Mouse (Mus musculus) lung, adult 18-20 months (tissue): Measurements from ENCODE around the gene Bbc3.
"Not testable (repeated sequence)": the region's sequence is repeated elsewhere in the genome, so short reads cannot be mapped to it uniquely, and the experiment has no call there.

Experiments used
- DNase-seq, 2 experiments: peaks; one replicate each; pipeline ENCODE4 v3.0.0; 2022; ENCODE audit warnings: mixed read lengths in 2 of 2

Bbc3 gene

GRCm38 (mm10) chr7:16294837-16295236 is 13.4 kb upstream of the Bbc3 start:
- DNase-seq = peak; percentile 95 to 96

DNA sequence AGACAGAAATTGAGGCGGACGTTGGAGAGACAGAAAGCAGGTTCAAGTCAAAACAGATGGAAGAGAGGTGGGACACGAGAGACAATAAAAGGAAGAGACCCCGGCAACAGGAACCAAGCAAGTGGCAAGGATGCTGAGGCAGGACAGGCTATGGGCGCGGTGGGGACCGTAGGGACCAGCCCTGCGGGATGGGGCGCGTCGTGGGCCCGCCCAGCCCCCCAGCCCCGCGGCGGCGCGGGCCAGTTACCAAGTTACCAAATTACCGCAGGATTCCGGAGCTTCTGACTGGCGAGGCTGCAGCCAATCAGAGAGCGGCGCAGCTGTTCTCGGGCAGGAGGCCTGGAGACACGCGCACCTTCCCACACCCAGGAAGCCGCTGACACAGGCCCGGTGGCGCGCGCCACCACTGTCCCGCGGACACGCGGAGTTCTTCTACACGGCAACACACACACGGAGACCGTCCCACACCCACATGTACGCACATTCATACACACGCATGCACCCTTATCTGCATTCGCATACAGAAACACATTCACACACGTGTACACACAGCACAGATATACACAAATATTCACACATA is 12.8 kb upstream of the Bbc3 start:
- DNase-seq = peak; percentile 91 to 92

DNA sequence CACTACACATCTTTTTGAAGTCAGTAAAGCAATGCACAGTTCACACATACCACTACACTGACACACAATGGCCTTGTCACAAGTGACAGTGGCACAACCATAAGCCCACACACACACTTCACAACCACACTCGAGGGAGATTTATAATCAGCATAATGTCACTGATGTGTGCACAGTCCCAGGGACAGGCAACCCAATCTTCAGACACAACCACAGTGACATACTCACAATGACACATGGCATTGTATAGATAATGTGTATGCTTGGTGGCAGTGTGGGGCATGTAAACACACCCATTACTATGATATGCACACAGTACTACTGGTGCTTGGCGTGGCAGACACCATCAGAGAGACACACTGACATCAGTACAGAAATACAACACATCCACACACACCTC is 12.0 kb upstream of the Bbc3 start:
- DNase-seq = no peak

DNA sequence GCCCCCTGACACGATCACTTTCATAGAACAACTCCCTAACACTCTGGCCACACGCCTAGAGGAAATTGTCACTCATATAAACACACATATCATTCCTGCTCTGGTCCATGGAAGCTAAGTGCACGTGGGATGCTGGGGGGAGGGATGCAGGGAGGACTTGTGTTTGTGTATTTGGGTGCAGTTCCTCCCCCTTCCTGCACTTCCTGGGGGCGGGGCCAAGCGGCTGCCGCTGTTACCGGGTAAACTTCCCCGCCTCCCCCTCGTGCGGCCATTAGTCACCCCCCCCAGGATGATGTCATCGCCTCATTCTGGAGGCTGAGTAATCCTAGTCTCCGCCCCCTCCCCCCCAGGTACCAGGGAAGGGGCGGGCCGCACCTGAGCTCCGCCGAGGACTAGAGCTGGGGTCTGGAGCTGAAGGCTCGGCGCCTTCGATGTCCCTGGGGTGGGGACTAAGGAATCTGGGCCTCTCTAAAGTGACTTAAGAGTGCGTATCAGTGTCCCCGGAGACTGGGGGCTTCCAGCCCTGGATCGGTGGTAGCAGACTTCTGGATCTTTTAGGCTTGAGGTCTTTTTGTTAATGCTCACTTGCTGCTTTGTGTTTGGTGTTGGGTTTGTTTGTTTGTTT is 11.3 kb upstream of the Bbc3 start:
- peak; percentile 93 to 96 for DNase-seq

- no peak for DNase-seq
Observed at GRCm38 (mm10) chr7:16297616-16298015, 10.6 kb upstream of the Bbc3 start.

DNA sequence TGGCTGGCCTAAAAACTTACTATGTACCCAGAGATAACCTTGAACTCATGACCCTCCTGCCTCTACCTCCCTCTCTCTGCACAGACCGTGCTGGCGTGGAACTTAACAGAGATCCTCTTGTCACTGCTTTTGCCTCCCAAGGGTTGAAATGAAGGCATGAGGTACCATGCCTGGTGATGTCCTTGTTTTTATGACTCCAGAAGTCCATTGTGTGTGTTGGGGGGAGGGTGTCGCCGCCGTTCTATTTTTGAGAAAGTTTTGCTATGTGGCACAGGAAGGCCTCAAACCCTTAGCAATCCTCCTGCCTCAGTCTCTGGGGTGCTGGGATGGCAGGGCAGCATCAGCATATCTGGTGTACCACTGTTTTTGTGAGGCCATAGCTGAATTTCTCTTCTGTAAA is 9.3 kb upstream of the Bbc3 start:
- DNase-seq = no peak

GRCm38 (mm10) chr7:16299419-16300035 is 8.7 kb upstream of the Bbc3 start:
- DNase-seq = peak; percentile 92 to 95

GRCm38 (mm10) chr7:16307141-16307540 is 1.1 kb upstream of the Bbc3 start:
- DNase-seq = not testable (repeated sequence)

GRCm38 (mm10) chr7:16308555-16309317 is 543 bp downstream of the Bbc3 start:
- peak in 1 of 2 experiments; percentile 40 for DNase-seq

- DNase-seq = peak; percentile 92 to 95
Observed at GRCm38 (mm10) chr7:16309318-16310019, 1.3 kb downstream of the Bbc3 start.

DNA sequence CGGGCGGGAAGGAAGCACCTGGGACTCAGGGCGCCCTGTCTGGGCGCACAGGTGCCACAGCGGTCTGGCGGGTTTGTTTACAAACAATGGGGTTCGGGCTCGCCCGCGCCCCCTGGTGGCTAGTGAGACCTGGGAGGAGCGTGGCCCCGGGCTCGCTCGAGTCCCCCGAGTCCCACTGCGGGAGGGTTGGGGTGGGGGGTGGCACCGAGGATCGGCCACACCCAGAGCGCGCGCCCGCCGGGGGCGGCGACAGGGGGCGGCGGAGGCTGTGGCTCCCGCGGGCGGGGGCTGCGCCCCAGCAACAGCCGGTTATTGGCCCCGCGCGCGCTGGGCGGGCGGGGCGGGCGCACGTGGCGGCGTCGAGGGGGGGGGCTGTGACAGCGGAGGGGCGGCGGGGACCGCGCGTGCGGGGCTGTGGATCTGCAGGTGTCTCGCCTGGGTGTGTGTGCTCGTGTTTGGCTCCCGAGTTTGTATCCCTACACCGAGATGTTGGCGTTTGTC is 1.9 kb downstream of the Bbc3 start:
- peak; percentile 90 to 94 for DNase-seq

GRCm38 (mm10) chr7:16310521-16311452 is 2.6 kb downstream of the Bbc3 start:
- DNase-seq = peak; percentile 41 to 49

- DNase-seq = peak; percentile 51 to 60
Observed at GRCm38 (mm10) chr7:16311453-16312004, 3.3 kb downstream of the Bbc3 start.

GRCm38 (mm10) chr7:16312011-16312671 is 3.9 kb downstream of the Bbc3 start:
- peak; percentile 70 to 73 for DNase-seq

DNA sequence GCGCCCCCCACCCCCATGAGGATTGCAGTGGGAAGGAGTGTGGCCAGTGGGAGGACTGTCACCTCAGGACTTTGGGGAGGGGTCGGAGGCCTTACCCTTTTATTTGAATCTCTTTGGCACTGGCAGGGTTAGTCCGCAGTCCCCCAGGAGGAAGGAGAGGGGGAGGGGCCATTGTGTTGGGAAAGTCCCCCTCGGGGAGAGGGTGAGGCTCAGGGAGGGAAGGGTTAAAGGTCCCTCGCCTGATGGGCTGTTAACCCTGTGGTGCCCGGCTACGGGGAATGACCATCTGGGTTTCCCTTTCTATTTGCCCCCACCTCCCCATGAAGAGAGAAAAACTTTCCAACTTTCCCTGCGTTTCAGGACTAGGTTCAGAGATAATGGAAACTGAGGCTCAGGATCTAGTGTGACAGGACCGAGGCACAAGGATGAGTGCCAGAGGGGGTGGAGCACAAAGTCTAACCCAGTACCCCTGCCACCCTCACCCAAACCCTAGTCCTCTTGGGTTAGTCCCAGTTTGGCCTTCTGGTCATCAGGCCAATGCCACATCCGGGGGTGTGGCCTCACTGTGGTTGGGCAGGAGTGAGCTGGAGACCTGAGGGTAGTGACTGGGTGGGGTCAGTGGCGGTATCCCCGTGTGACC is 4.6 kb downstream of the Bbc3 start:
- DNase-seq = peak; percentile 90 to 93

GRCm38 (mm10) chr7:16313481-16314220 is 5.5 kb downstream of the Bbc3 start:
- peak; percentile 86 to 87 for DNase-seq

DNA sequence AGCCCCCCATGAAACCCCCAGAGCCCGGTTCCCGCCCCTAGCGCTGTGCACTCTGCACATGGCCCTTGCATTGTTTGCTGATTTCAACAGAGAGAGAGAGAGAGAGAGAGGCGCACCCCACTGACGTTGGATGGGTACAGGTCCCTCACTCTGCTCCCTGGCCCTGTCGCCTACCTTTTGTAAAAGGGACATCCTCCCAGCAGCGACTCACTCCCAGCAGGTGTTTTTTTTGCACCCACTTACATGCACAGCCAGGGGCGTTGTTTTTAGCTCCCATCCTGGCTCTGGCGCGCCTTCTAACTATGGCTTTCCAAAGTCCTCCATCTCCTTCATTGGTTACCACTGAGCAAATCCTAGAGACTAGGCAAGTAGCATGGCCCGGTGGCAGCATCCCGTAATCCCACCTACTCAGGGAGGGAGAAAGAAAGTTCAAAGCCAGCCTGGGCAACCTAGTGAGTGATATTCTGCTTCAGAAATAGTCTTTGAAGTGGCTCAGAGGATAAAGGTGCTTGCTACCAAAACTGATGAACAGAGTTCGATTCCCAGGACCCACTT is 6.1 kb downstream of the Bbc3 start:
- DNase-seq = no peak

DNA sequence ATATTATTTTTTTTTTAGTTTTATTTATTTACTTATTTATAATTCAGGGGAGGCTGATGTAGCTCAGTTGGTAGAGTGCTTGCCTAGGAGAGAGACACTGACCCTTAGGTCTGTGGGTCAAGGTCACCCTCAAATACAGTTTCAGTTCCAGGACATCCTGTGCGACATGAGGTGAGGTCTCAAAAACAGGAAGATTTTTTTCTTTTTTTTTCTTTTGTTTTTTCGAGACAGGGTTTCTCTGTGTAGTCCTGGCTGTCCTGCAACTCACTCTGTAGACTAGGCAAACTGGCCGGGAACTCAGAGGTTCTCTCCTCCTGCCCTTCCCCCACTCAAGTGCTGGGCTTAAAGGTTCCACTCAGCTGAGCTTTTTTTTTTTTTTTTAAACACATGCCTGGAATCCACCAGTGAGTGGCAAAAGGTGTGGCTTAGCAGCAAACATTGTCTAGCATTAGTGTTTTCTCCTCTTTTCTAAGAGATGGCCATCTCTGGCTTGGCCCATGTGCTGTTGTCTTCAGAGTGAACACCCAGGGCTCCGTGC is 7.1 kb downstream of the Bbc3 start:
- peak; percentile 70 to 81 for DNase-seq

DNA sequence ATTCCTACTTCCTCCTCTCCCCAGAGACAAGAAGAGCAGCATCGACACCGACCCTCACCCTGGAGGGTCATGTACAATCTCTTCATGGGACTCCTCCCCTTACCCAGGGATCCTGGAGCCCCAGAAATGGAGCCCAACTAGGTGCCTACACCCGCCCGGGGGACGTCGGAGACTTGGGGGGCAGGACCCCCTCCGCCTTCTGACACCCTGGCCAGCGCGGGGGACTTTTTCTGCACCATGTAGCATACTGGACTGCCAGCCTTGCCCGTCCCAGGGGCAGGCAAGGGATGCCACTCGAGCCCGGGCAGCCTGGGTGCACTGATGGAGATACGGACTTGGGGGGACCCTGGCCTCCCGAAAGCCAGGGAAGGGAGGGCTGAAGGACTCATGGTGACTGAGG is 8.9 kb downstream of the Bbc3 start:
- no peak for DNase-seq
